Mouse (Mus musculus) midbrain, embryonic 13.5 days (tissue): Measurements from ENCODE around the gene Bivm. TPM values are rescaled to one million over a fixed set of nuclear protein-coding genes. Genes with fewer than 3 reads are reported as not detected.

Experiments used
- ATAC-seq: fragments of 200-750 bp; cut with Nextera tagmentation; 2 replicates; pipeline ENCODE4 v1.8.0; 2017; ENCODE audit warnings: mild to moderate bottlenecking, moderate TSS enrichment, moderate library complexity
- H3K27ac ChIP-seq: fragments of 300-500 bp; sonication (generic); 2 replicates; pipeline ENCODE4 v1.5.1; 2015; ENCODE audit warnings: inconsistent platforms, mild to moderate bottlenecking, moderate library complexity
- H3K27me3 ChIP-seq: fragments of 300-500 bp; sonication (generic); 2 replicates; pipeline ENCODE4 v1.6.1; 2015; ENCODE audit warnings: mild to moderate bottlenecking, inconsistent platforms
- H3K36me3 ChIP-seq: fragments of 300-500 bp; sonication (generic); 2 replicates; pipeline ENCODE4 v1.6.1; 2015; ENCODE audit warnings: mild to moderate bottlenecking, inconsistent platforms
- H3K4me1 ChIP-seq: fragments of 300-500 bp; sonication (generic); replicated peaks from 2 replicates; pipeline ENCODE4 v1.6.1; 2015; ENCODE audit warnings: inconsistent platforms
- H3K4me2 ChIP-seq: fragments of 300-500 bp; sonication (generic); replicated peaks from 2 replicates; pipeline ENCODE4 v1.6.1; 2015; ENCODE audit warnings: moderate library complexity, mild to moderate bottlenecking, inconsistent platforms
- H3K4me3 ChIP-seq: fragments of 300-500 bp; sonication (generic); replicated peaks from 2 replicates; pipeline ENCODE4 v1.5.1; 2015; ENCODE audit warnings: mild to moderate bottlenecking, inconsistent platforms
- H3K9ac ChIP-seq: fragments of 300-500 bp; sonication (generic); replicated peaks from 2 replicates; pipeline ENCODE4 v1.6.1; 2015; ENCODE audit warnings: mild to moderate bottlenecking, inconsistent platforms
- H3K9me3 ChIP-seq: fragments of 300-500 bp; sonication (generic); 2 replicates; pipeline ENCODE4 v1.6.1; 2016; ENCODE audit warnings: mild to moderate bottlenecking, inconsistent platforms
- WGBS: fragments of 180-500 bp; shearing (Covaris S2); methylation state at CpG from one replicate; pipeline ENCODE4 v1.1.7; 2015; 5-methylcytosine and 5-hydroxymethylcytosine counted together
- polyA plus RNA-seq: library from polyadenylated mRNA; unstranded; fragments of >200 nt; fragmentation: Nextera tagmentation; extraction: Ambion mirVana; gene quantifications from 2 replicates; pipeline ENCODE4 v1.2.1, GENCODE M21; 2015

Gene Bivm
- polyA plus RNA-seq, 1 experiment from 2014 or later, result 30.8 TPM

DNA sequence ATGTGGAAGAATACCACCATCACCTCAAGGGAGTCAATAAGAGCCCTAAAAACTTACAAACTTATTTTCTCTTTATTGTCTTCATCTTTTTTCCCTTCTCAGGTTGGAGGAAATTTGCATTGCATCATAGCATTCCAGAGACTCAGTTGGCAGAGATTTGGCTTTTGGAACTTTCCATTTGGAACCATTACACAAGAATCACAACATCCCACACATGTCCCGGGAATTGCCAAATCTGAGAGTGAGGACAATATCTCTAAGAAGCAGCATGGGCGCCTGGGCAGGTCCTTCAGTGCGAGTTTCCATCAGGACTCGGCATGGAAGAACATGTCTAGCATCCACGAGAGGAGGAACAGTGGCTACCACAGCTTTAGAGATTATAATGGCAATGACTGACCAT is 24.0 kb downstream of the Bivm start:
- 88% methylated on average over 5 of the region's 5 CpGs for WGBS
- Histone ChIP-seq H3K4me3 (no peak overlapping the region), H3K27me3 (no peaks in the 10 kb centered on the region), H3K36me3 (peaks cover 53% of the 10 kb centered on the region), H3K4me2 (no peak overlapping the region), H3K9me3 (no peaks in the 10 kb centered on the region), H3K4me1 (peaks cover 4% of the 10 kb centered on the region; the same call in 1 of the 2 replicates), H3K9ac (no peak overlapping the region), H3K27ac (no peak overlapping the region)
- ATAC-seq, result no peak

- H3K9ac ChIP-seq, result peak within 1 kb of the TSS; percentile 93
- peak; percentile 99 for ATAC-seq
- H3K4me3 ChIP-seq, result peak within 1 kb of the TSS; percentile 86
- no peaks in the 10 kb centered on the region for H3K9me3 ChIP-seq
- H3K4me2 ChIP-seq, result peak within 1 kb of the TSS; percentile 65
- peak within 1 kb of the TSS; percentile 99 for H3K27ac ChIP-seq
- H3K4me1 ChIP-seq, result peaks cover 15% of the 10 kb centered on the region
- H3K36me3 ChIP-seq, result peaks cover 15% of the 10 kb centered on the region
- under 1% methylated on average over 66 of the region's 66 CpGs for WGBS
- no peaks in the 10 kb centered on the region for H3K27me3 ChIP-seq
Observed at GRCm38 (mm10) chr1:44147563-44148381, 29.0 kb downstream of the Bivm start, which contains the start of gene Ercc5. Gene Ercc5 (plus strand): TSS chr1:44147744.

GRCm38 (mm10) chr1:44148706-44149105 is 29.9 kb downstream of the Bivm start:
- Histone ChIP-seq H3K27me3 (no peaks in the 10 kb centered on the region), H3K36me3 (peaks cover 6% of the 10 kb centered on the region; the same call in 1 of the 2 replicates), H3K9me3 (no peaks in the 10 kb centered on the region), H3K4me1 (peaks cover 15% of the 10 kb centered on the region), H3K27ac (no peak overlapping the region; the same call in 1 of the 2 replicates), H3K4me2 (peak overlapping the region; percentile 65), H3K9ac (peak overlapping the region; percentile 93), H3K4me3 (peak overlapping the region; percentile 86)
- 34% methylated on average over 6 of the region's 6 CpGs for WGBS
- ATAC-seq, result no peak

GRCm38 (mm10) chr1:44155287-44155686 is 36.5 kb downstream of the Bivm start:
- Histone ChIP-seq H3K27me3 (no peaks in the 10 kb centered on the region), H3K4me1 (no peaks in the 10 kb centered on the region), H3K9ac (no peak overlapping the region), H3K9me3 (no peaks in the 10 kb centered on the region), H3K27ac (no peak overlapping the region), H3K36me3 (peaks cover 30% of the 10 kb centered on the region), H3K4me3 (no peak overlapping the region), H3K4me2 (no peak overlapping the region)
- WGBS, result 98% methylated on average over 4 of the region's 4 CpGs
- ATAC-seq, result no peak

- Histone ChIP-seq H3K36me3 (peaks cover 54% of the 10 kb centered on the region), H3K4me3 (no peak overlapping the region), H3K27me3 (no peaks in the 10 kb centered on the region), H3K4me2 (no peak overlapping the region), H3K9me3 (no peaks in the 10 kb centered on the region), H3K9ac (no peak overlapping the region), H3K4me1 (no peaks in the 10 kb centered on the region), H3K27ac (no peak overlapping the region)
- 93% methylated on average over 6 of the region's 6 CpGs for WGBS
- no peak for ATAC-seq
Observed at GRCm38 (mm10) chr1:44158317-44158716, 39.6 kb downstream of the Bivm start.

- no peak overlapping the region for H3K4me2 ChIP-seq
- peaks cover 83% of the 10 kb centered on the region for H3K36me3 ChIP-seq
- no peaks in the 10 kb centered on the region for H3K9me3 ChIP-seq
- WGBS, result 95% methylated on average over 6 of the region's 6 CpGs
- H3K4me1 ChIP-seq, result no peaks in the 10 kb centered on the region
- ATAC-seq, result no peak
- no peak overlapping the region for H3K27ac ChIP-seq
- no peak overlapping the region for H3K4me3 ChIP-seq
- no peak overlapping the region for H3K9ac ChIP-seq
- no peaks in the 10 kb centered on the region for H3K27me3 ChIP-seq
Observed at GRCm38 (mm10) chr1:44161818-44162217, 43.1 kb downstream of the Bivm start.

DNA sequence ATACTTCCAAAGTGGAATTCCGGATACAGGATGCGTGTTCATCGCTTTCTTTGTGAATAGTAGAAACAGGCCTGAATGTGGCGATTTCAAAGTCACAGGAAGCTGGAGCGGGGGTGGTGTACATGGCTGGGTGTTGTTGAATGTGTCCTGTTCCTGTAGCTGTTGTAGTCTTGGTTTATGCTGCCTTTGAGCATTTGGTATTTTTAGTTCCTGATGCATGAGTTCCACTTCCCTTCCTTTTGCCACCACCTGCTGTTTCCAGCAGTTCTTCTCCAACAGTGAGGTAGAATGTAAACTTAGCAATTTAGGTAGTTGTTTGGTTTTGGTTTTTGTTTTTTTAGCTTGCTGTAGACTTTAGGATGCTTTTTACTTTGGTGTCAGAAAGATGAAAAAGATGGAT is 43.6 kb downstream of the Bivm start:
- peaks cover 89% of the 10 kb centered on the region for H3K36me3 ChIP-seq
- H3K4me3 ChIP-seq, result no peak overlapping the region
- H3K27ac ChIP-seq, result no peak overlapping the region
- no peaks in the 10 kb centered on the region for H3K4me1 ChIP-seq
- WGBS, result 97% methylated on average over 5 of the region's 5 CpGs
- no peak overlapping the region for H3K4me2 ChIP-seq
- no peak for ATAC-seq
- H3K9ac ChIP-seq, result no peak overlapping the region
- no peaks in the 10 kb centered on the region for H3K27me3 ChIP-seq
- no peaks in the 10 kb centered on the region; the same call in 1 of the 2 replicates for H3K9me3 ChIP-seq

GRCm38 (mm10) chr1:44167859-44168383 is 49.2 kb downstream of the Bivm start:
- WGBS, result 94% methylated on average over 3 of the region's 3 CpGs
- Histone ChIP-seq H3K4me2 (no peak overlapping the region), H3K4me3 (no peak overlapping the region), H3K36me3 (peaks cover 81% of the 10 kb centered on the region), H3K27me3 (no peaks in the 10 kb centered on the region), H3K27ac (no peak overlapping the region), H3K9ac (no peak overlapping the region), H3K4me1 (no peaks in the 10 kb centered on the region), H3K9me3 (peaks cover 3% of the 10 kb centered on the region)
- no peak for ATAC-seq

GRCm38 (mm10) chr1:44172656-44173055 is 53.9 kb downstream of the Bivm start:
- Histone ChIP-seq H3K9ac (no peak overlapping the region), H3K27ac (no peak overlapping the region), H3K27me3 (no peaks in the 10 kb centered on the region), H3K4me1 (no peaks in the 10 kb centered on the region), H3K9me3 (peaks cover 3% of the 10 kb centered on the region; the same call in 1 of the 2 replicates), H3K4me3 (no peak overlapping the region), H3K4me2 (no peak overlapping the region), H3K36me3 (peaks cover 82% of the 10 kb centered on the region)
- no peak for ATAC-seq
- WGBS, result 96% methylated on average over 4 of the region's 4 CpGs

GRCm38 (mm10) chr1:44173903-44174302 is 55.1 kb downstream of the Bivm start:
- H3K27me3 ChIP-seq, result no peaks in the 10 kb centered on the region
- WGBS, result 92% methylated on average over 8 of the region's 8 CpGs
- no peak overlapping the region for H3K27ac ChIP-seq
- peaks cover 81% of the 10 kb centered on the region for H3K36me3 ChIP-seq
- no peak overlapping the region for H3K4me2 ChIP-seq
- H3K9me3 ChIP-seq, result peaks cover 3% of the 10 kb centered on the region; the same call in 1 of the 2 replicates
- no peak for ATAC-seq
- no peak overlapping the region for H3K9ac ChIP-seq
- no peaks in the 10 kb centered on the region for H3K4me1 ChIP-seq
- no peak overlapping the region for H3K4me3 ChIP-seq

DNA sequence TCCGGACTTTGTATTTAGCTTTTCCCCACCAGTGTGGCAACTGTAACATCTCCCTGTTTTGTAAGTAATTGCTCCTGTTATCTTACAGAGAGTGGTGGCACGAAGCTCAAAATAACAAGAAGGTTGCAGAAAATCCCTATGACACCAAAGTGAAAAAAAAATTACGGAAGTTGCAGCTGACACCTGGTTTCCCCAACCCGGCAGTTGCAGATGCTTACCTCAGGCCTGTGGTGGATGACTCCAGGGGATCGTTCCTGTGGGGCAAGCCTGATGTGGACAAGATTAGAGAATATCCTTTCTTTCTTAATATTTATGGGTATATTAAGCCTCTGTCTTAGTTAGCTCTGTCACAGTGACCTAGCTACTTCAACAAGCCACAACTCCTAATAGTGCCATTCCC is 59.3 kb downstream of the Bivm start:
- no peaks in the 10 kb centered on the region for H3K9me3 ChIP-seq
- no peaks in the 10 kb centered on the region for H3K27me3 ChIP-seq
- no peaks in the 10 kb centered on the region for H3K4me1 ChIP-seq
- no peak overlapping the region for H3K9ac ChIP-seq
- no peak for ATAC-seq
- WGBS, result 93% methylated on average over 5 of the region's 5 CpGs
- no peak overlapping the region for H3K4me2 ChIP-seq
- no peak overlapping the region for H3K4me3 ChIP-seq
- peaks cover 80% of the 10 kb centered on the region for H3K36me3 ChIP-seq
- no peak overlapping the region for H3K27ac ChIP-seq

DNA sequence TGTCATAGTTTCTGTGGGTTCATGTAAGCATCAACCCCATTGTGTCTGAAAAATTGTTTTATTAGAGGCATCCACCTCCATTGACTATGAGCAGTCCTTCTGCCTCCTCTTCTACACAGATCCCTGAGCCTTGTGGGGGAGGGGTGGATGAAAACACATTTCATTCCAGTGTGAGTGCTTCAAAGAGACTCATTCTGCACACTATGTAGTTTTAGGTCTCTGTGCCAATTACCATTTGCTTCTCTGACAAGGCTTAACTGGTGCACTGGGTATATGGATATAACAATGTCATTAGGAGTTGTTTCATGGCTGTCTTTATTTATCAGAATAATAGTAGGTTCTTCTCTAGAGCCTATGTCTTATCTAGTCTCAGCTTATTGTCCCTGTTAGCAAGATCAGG is 67.6 kb downstream of the Bivm start:
- Histone ChIP-seq H3K27me3 (no peaks in the 10 kb centered on the region), H3K4me3 (no peak overlapping the region), H3K4me1 (no peaks in the 10 kb centered on the region), H3K36me3 (peaks cover 14% of the 10 kb centered on the region), H3K4me2 (no peak overlapping the region), H3K9ac (no peak overlapping the region), H3K27ac (no peak overlapping the region), H3K9me3 (no peaks in the 10 kb centered on the region)
- no peak for ATAC-seq
